Mouse (Mus musculus) erythroid progenitor cell, adult 5-6 weeks (primary cell): ENCODE data around the gene Slc13a4. TPM values are rescaled to one million over a fixed set of nuclear protein-coding genes. Genes with fewer than 3 reads are reported as not detected.

ENCODE experiments used
- ATAC-seq: replicated peaks from 2 replicates; pipeline ENCODE4 v1.8.0; 2016; ENCODE audit warnings: moderate number of reproducible peaks, mild to moderate bottlenecking, moderate TSS enrichment, inconsistent platforms; ENCODE audit not compliant: poor library complexity, low FRiP score, severe bottlenecking
- total RNA-seq, 2 experiments: library from RNA; stranded (forward) in 1 of 2; stranded (reverse) in 1 of 2; fragments of 150-400 nt in 1 of 2; fragments of 186-747, 209-891 nt in 1 of 2; gene quantifications; 2 replicates each; pipeline versions ENCODE4 v1.2.3 to v1.2.4; 2015 to 2017; ENCODE audit warnings: low replicate concordance in 2 of 2

The Slc13a4 gene
- total RNA-seq (2015; ENCODE audit: low replicate concordance): not detected in 2 replicates
- total RNA-seq (2017; ENCODE audit: low replicate concordance): not detected in 2 replicates

DNA sequence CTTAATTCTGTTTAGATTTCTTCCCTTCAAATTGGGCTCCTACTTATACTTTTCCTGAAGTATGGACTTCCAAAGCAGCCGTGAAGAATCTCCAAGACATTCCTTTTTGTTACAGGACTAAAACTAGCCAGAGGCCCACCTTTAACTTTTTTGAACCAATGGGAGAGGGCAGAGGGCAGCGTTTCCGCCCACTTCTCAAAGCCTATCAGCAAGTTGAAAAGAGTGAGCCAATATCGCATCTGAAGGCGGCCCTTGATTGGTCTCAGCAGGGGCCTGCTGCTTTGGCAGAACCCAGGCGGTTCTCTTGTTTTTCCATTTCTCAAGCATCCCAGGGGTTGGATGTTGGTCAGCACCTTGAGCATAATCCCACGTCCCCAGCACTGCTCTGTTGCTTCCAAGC lies at the start of gene Slc13a4:
TSS of gene Slc13a4 (minus strand) at position 95 of the 400 bp plus-strand sequence.
- no peak for ATAC-seq

DNA sequence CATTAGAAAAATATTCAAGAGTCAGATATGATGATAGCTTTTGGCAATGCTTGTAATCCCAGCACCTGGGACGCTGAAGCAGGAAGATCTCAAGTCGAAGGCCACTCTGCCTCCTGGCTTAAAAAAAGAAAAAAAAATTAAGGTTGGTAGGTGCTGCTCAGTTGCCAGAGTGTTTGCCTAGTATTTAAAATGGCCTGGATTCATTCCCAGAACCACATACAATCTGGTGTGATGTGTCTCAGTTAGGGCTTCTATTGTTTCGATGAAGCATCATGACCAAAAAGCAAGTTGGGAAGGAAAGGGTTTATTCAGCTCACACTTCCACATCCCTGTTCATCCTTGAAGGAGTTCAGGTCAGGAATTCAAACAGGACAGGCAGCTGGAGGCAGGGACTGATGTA lies 47.4 kb upstream of the Slc13a4 start:
- ATAC-seq: no peak

DNA sequence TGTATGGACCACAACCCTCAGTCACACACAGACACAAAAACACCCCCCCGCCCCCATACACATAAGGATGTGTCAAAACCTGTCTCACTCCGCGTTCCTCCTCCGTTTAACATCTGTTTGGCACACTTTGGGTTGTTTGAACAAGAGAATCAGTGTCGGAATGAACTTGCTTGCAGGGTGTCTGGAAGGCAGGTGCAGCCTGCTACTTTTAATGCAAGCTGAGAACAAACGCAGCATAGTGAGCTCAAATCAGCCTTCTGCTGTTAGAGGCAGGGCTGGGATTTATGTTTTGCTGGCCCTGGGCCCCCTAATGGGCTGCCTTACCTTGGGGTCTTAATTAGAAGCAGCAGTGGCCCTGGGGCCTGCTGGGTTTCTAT lies 46.7 kb upstream of the Slc13a4 start:
- ATAC-seq: no peak

DNA sequence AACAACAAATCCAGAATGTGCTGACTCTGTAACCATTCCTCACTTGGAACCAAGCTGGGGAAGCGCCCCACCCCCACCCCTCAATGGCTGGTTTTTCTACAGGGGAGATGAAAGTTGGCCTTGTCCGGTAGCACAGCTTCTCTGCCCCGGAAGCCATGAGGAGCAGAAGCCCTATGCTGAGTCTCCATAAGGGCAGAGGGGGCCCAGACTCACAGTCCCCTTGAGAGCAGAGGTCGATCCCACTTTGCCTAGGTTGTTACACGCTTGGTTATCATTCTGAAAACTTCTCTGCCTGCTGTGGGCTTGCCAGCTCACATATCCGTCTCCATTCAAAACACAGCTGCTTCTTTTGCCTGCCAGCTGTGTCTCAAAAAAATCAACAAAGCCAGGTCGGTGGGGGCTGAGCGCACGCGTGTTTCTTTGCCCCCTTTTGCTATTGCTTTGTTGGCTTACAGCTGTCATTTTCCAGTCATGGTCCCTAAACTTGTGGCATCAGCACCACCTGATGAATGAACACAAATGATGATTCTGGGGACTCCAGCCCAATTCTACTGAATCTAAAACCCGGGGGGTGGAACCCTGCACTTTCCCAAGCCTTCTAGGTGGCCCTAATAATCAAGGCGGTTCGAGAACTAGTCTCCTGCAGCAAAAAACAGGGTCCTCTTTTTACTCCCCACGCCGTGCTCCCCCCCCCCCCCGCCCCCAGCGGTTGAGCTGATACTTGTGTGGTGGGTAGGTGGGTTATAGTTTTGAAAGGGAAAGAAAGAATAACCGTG lies 46.1 kb upstream of the Slc13a4 start:
- ATAC-seq: no peak

DNA sequence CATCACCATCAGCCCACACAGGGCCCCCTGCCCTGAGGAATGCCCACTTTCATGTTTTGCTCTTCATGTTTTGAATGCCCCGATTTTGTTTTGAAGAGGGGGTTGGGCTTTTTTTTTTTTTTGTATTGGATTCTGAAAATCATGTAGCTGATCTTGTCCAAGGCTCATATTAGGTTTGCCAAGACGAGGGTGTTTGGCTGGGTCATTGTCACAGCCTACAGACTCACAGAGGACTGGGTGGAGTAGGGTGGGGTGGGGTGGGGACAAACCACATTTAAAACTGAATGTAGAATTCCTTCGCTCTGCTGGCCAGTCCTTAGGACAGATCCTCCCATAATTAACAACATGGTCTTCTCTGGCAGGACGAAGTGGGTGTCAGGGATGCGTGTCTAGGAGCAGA lies 45.5 kb upstream of the Slc13a4 start:
- ATAC-seq: no peak

DNA sequence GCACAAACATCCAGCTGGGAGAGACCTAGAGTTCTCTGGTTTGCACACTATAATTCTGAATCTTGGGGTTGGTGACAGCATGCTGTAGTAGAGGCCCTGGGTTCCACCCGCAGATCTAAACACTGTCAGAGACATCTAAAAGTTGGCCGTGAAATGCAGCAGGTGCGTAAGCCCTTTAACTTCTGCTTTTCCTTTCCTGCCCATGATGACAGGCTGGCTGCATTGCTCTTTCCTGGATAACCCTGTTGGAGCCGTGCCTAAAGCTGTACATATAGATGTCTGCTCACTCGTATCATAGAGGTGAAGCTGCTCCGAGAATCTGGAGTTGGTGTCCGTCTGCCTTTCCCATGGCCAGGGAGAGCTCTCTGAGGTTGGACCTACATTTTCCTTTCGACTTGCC lies 44.9 kb upstream of the Slc13a4 start:
- no peak for ATAC-seq

DNA sequence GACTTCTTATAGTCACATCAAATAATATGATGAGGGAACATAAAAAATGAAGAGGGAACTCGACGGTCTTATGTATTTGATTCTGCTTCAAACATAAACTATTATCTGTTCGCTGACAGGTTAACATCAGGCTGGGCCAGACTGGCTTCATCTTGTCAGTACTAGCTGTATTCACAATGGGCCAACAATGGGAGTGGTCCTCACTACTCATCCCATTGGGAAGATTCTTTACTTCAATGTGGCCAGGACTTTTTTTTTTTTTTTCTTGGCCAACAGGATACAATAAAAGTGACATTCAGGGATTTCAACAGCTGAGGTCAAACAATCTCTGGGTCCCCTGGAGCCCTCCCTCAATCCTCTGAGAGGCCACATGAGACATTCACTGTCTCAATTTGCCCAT lies 43.9 kb upstream of the Slc13a4 start:
- no peak for ATAC-seq

DNA sequence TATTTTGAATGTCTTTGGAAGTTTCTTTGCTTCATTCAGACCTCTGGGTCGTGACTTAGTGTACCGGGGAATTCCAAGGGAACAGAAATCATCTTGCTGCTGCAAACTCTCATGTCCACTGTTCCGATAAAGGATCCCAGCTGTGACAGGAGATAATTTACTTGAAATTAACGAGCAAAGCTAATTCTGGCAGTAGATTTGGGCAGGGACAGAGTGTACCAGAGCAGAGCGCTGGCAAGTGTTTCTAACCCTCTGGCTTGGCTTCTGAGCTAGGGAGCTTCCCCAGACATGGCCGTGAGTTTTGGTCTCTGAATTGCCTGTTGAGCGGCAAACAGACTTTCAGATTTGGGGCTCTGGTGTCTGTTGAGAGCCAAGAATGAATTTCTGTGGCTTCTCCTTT lies 41.9 kb upstream of the Slc13a4 start:
- ATAC-seq: no peak

DNA sequence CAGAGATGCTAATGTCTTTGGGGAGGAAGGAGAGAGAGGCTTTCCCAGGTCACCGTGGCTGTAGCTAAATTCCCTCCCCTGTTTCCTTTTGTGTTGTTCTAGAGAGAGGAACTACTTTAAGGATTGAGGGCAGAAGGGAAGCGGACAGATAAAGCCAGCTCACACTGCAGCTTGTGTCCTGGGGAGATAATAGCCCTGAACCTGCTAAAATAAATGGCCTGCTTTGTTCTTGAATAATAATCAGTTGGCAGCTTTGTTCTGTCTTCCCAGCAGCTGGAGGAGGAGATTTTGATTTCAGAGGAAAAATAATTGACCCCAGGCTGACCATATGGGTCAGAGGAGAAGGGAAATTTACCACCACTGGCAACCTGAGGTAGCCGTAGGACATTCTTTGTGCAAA lies 30.7 kb upstream of the Slc13a4 start:
- no peak for ATAC-seq

DNA sequence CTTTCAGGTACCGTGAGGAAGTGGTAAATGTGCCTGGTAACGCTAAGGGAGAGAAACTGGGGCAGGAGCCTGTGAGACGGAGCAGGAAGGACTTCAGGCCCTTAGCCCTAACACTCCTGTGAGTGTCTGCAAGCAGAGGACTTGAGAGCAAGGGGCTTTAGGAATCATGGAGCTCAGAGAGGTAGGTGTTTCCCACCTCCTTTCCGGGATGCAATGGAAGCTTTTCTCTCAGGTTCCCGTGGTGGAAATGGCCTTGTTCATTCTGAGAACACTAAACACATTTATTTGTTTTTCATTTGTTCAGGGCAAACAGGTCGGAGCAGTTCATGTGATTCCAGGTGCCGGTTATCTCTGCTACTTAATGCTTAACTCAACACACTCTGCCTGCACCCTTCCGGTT lies 29.9 kb upstream of the Slc13a4 start:
- no peak for ATAC-seq

DNA sequence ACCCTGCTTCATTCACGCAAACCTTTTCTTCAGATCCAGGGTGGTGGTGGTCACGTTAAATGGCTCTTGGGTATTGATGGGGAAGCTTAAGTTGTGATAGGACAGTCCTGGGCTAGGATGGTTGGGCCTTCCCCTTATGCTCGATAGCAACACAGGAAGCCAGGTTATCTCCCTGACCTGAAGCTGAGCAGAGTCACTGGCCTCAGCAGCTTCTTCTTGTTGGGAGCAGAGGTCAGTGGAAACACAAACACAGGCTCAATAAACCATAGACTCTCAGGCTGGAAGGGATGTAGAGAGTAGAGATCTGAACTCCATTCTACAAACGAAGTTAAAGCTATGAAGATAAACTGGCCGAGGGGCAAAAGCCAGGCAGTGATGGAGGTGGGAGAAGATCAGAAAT lies 27.5 kb upstream of the Slc13a4 start:
- ATAC-seq: no peak

DNA sequence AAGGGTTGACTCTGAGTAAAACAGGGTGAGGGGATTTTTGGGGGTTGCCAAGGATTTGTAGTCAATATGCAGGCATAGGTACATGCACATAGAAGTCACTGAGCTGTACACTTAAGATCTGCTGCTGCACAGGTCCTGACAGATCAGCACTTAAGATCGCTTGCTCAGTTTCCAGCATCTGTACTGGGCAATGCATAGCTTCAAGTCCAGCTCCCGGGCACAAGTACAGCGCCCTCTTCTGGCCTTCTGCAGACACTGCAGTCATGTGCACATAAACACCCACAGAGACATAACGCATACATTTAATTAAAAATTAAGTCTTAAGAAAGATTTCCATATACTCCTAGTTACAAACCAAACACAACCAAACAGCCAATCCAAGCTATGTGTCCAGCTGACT lies 26.3 kb upstream of the Slc13a4 start:
- ATAC-seq: no peak

DNA sequence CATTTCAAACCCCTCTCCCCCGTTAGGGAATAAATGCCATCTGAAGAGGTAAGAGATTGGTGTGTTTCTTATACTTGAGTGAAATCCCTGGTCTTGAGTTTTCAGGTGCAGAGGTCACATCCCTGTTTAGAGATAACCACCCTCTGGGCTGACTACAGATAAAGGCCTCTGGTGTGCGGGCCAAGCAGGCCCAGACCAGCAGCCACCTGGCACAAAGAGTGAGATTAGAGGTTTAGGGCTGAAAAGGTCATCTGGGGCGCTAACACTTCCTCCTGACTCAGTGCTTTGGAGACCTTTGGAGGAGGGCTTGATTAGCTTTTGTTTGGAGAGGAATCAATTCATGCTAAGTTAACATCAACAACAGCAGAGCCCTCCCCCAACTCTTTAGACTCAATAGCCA lies 25.7 kb upstream of the Slc13a4 start:
- ATAC-seq: no peak

DNA sequence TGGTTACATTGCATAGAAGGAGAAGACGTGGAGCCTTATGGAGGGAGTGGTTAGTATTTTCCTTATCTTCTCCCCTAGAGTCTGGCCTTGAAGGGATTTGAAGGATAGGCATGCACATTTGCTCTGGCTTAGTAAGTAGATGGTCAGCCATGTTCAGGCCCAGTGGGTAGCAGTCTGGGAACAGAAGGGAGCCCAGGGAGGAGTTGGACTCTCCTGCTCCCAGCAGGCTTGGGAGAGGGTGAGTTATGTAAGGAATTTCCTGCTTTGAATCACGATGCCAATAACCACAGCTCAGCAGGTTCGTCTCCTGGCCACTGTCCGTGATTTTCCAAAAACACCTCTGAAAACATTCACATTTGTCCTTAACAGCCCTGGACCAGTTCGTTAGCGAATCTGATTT lies 22.9 kb upstream of the Slc13a4 start:
- no peak for ATAC-seq

DNA sequence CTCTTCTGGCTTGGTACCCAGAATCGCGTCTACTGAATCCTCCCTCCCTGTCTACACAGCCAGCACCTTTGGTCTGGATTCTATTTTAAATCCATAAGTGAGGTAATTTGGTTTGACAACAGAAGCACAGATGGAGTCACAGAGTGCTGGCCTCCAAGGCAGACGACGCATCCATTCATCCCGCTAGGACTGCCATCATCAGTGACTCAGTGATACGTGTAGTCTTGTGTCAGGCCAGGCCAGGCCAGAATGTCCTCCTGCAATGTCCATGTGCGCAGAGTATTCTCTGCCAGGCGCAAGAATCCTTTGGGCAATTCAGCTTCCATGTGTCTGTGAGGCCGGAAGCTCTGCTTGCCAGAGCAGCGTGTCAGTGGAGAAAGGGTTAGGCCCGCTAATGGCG lies 22.0 kb upstream of the Slc13a4 start:
- ATAC-seq: no peak

DNA sequence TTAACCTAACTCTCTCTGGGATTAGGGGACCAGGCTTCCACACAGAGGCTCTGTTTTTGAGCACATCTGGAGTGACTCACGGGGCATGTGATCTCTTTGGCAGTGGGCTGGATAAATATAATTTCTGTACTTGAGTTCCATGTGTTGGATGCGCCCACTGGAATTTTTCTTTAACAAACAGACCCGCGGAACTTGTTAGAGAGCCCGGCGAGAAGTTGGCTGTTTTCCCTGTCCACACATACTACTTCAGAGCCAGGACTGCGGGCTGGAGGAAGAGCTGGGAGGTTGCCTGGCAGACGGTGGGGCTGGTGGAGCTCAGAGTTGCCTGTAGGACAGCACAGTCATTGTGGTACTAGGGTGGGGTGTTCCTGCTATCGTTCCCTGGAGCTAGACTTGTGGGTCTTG lies 18.2 kb upstream of the Slc13a4 start, which contains the start of gene Fam180a:
TSS of gene Fam180a (minus strand) at position 31 of the 405 bp plus-strand sequence.
- ATAC-seq: no peak

DNA sequence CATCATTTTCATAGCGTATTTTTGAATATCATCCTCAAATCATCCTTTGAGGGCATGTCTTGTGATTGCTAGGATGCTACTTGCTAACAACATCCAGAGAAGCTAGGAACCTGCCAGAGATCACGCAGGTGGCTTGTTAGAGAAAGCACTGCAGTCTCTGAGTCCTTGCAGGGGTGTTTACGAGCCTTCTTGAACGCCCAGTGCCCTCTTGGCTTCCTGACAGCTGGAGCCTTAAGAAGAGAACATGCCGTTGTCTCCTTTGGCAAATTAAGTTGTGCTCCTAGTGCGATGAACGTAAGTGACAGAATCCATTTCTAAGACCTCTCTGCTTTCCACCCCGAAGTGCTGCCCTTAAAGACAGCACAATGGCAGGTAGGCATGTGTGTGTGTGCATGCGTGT lies 16.4 kb upstream of the Slc13a4 start:
- no peak for ATAC-seq

DNA sequence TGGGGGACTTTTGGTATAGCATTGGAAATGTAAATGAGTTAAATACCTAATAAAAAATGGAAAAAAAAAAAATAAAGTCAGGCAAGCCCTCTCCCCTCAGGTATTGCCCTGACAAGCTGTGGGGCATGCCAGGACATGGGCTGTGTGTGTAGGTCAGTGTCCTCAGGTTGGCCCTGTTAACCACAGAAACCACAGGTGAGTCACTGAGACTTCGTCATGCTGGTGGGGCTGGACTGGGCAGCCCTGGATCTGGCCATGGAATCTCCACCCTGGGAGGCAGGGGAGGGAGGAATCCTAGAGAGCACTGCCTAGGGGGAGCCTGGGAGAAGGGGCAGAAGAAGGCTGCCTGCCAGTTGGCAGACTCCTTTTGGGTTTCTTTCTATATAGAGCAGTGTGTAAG lies 15.1 kb upstream of the Slc13a4 start:
- no peak for ATAC-seq

DNA sequence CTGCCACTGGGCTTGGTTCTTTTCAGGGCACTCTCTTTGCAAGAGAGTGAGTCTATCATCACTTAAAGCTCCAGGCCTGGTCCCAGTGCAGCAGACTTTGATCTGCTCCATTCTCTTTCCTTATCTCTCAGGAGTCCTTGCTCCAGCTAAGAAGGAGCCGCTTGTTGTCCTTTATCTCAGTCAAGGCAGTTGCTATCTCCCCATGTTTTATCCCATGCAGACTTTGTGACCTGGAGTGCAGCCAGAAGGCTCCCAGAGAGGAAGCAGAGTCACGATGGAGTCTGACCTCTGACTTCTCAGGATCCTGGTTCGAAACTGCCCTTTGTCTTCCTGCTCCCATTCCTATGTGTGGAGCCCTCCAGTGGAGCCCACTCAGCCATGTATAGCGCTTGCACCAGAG lies 13.2 kb upstream of the Slc13a4 start:
- peak; percentile 46; the same call in 1 of the 2 replicates for ATAC-seq

DNA sequence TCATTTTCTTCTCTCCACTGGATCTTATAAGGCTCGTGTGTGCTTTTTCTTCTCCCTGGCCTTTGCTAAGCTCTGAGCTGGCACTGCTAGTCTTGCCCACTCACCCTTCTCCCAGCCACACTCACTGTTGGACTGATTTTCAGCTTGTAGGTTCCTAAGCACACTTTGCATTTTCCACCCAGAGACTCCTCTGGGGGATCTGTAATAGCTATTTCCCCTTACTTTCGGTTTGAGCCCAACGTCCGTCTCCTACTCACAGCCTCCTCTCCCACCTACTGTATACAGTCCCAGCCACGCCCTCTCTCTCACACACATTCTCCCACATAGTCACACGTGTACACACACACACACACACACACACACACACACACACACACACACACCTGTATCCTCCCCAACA lies 11.9 kb upstream of the Slc13a4 start:
- ATAC-seq: no peak

DNA sequence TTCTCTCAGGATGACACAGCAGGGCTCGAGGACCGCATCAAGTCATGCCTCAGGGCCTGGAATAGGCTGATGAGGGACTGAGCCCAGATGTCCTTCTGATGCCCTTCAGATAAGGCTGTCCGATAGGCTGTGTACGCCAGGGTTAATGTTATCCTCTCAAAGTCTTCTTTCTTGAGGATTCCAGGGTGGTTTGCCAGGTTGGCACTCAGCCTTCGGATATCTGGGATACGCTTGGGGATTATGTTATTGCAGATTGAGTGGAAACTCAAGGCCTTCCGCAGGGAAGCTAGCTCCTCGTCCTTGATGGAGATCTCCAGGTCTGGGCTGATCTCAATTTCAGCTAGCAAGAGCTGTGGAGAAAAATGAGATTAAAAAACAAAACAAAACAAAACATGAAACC lies 5.6 kb upstream of the Slc13a4 start:
- no peak for ATAC-seq

DNA sequence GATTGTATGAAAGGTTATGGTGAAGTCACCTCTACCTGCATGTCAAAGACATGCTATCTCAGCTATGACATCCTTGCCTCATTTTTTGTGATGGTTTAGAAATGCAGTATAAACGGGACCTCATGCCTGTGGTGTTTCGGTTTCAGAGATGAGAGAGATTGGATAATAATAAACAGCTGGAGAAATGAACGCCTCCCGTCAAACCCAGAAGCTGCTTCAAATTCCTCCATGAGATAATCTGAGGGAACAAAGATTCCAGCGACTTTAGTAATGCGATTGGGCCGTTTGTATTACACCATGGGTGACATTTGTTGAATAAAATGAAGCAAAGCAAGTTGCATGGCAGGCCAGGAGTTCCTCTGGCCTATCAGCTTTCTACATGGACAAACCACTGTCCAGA lies 1.5 kb upstream of the Slc13a4 start:
- ATAC-seq: no peak
